Mouse (Mus musculus): ENCODE results near the gene Anks3. TPM values are rescaled to one million over a fixed set of nuclear protein-coding genes. Genes with fewer than 3 reads are reported as not detected.

Gene Anks3
- total RNA-seq, 2 experiments from 2014 or later = 67.3 to 68.3 TPM

DNA sequence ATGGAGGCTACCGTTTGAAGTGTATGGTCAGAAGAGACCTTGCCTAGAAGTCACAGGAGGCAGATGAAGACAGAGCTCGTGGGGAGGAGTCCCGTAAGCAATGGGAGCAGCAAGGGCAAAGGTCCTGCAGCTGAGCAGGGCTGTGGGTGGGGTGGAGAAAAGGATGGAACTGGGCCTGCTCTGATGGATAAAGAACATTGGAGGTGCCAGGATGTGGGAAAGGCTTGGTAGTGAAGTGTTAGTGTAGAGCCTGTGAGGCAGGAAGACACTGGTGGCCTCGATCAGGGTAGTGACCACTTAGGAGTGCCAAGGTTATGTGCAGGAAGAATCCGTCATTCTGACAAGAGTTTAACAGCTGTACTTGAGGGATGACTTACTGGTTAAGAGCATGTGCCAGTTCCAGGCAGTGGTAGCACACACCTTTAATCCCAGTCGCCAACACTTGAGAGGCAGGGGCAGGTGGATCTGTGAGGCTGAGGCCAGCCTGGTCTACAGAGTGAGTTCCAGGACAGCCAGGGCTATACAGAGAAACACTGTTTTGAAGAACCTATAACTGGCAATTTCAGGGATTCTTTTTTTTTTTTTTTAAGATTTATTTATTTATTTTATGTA lies 60.4 kb downstream of the Anks3 start:
- TF ChIP-seq CTCF (IDR thresholded peaks at IDR 0.05) = no peak
- no peak overlapping the region for H3K4me3 ChIP-seq
- no peak overlapping the region for H3K27ac ChIP-seq
- no peak for DNase-seq (ENCODE audit: extremely low spot score in 1 of 2, low spot score in 2 of 2)
- intact Hi-C loops (cut with DNase I) = no loop called here

DNA sequence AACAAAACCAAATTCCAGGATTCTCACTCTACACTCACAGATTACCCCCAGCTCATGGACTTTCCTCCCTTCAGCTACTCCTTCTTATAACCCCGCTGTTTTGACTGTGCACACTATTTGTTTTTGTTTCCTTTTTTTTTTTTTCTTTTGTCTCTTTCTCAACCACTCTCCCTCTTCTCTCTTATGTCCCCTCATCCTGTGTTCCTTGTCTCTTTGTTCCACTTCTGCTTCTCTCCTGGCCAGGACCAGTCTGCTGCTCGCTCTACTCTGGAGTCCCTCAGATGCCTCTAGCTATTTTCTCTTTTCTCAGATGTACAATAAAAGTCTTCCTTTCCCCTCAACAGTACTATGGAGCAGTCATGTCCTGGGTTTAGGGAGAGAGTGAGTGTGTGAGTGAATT lies 61.6 kb downstream of the Anks3 start:
- no peak overlapping the region for H3K27ac ChIP-seq
- H3K4me3 ChIP-seq = no peak overlapping the region
- intact Hi-C loops (cut with DNase I) = no loop called here
- TF ChIP-seq CTCF (IDR thresholded peaks at IDR 0.05) = no peak
- DNase-seq (ENCODE audit: extremely low spot score in 1 of 2, low spot score in 2 of 2) = no peak

DNA sequence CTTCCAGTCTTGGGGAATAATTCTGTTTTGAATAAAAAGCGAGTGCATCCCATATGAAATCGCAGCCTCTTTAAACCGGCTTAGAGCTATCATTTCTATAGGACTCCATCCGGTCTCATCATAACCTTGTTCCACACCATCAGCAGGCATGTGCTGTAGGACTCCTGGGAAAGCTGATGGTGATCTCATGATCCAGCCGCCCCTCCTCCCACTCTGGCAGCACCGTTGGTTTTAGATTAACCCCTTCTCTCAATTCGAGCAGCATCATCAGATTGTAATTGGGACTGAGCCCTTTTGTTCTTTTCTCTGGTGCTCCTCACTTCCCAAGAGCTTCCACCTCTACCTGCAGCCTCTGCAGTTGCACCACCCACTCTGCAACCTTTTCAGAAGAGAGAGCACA lies 62.8 kb downstream of the Anks3 start:
- H3K27ac ChIP-seq = no peak overlapping the region
- intact Hi-C loops (cut with DNase I) = no loop called here
- no peak overlapping the region for H3K4me3 ChIP-seq
- no peak for DNase-seq (ENCODE audit: extremely low spot score in 1 of 2, low spot score in 2 of 2)
- TF ChIP-seq CTCF (IDR thresholded peaks at IDR 0.05) = no peak

DNA sequence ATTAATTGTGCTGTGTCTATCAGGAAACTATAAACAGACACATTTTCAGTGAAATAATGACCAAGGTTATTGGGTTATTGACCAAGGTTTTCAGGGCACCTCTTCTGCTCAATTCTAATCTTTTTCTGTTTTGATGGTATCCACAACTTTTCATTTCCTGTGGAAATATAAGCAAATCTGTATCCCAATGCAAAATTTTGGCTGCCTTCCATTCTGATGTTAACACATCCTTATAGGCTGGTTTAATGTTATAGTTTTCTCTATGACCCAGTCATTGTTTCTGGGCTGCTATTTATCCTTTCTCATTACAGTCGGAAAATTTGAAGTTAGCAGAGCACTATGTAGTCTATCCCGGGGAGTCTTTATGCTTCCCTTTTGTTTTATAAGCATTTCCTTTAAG lies 64.3 kb downstream of the Anks3 start:
- TF ChIP-seq CTCF (IDR thresholded peaks at IDR 0.05) = no peak
- intact Hi-C loops (cut with DNase I) = no loop called here
- Histone ChIP-seq H3K4me3 (no peak overlapping the region), H3K27ac (no peak overlapping the region)
- no peak for DNase-seq (ENCODE audit: extremely low spot score in 1 of 2, low spot score in 2 of 2)

DNA sequence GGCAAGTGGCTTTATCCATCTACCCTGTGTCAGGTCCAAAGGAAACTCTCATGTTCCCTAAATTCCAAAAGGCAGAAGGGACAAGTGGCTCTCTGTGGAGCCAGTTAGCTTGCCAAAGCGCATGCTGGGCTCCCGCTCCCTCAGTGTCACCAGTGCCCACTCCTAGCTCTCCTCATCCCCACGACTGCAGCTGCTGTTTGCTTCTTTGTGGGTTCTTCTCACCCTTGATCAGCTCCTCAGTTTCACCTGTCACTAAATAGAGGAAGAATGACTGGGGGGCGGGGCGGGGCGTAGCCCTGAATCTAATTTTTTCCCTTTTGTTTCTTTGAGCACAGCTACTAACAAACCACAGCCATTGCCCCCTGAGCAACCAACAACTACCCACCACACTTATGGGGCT lies 65.1 kb downstream of the Anks3 start:
- no peak for DNase-seq (ENCODE audit: extremely low spot score in 1 of 2, low spot score in 2 of 2)
- Histone ChIP-seq H3K27ac (no peak overlapping the region), H3K4me3 (no peak overlapping the region)
- no peak for TF ChIP-seq CTCF (IDR thresholded peaks at IDR 0.05)
- intact Hi-C loops (cut with DNase I) = no loop called here

DNA sequence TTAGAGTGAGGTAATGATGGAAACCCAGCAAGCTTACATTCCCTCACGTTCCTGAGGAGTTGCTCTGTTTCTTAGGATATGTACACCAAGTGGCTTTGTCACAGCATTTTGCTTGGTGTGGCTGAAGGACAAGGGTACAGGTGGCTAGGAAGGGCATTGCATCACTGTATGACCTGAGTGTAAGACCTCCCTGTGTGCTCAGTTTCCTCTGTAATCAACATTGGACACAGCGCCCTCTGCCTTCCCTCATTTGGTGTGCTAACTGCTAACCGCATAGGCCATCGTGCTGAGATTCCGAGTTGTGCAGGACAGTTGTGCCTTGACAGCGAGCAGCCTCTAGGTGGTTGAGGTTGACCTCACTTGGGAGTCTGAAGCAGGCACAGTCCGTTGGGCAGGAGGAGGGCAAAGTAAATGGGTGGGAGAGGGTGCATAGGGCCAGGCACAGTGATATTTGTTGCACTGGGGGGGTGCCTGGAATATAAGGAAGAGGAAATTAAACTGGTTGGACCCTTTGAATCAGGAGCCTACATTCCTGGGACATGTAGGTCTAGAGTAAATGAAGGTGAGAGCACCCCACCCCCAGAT lies 66.8 kb downstream of the Anks3 start:
- DNase-seq (ENCODE audit: extremely low spot score in 1 of 2, low spot score in 2 of 2) = no peak
- Histone ChIP-seq H3K27ac (no peak overlapping the region), H3K4me3 (no peak overlapping the region)
- no peak for TF ChIP-seq CTCF (IDR thresholded peaks at IDR 0.05)
- intact Hi-C loops (cut with DNase I) = no loop called here

DNA sequence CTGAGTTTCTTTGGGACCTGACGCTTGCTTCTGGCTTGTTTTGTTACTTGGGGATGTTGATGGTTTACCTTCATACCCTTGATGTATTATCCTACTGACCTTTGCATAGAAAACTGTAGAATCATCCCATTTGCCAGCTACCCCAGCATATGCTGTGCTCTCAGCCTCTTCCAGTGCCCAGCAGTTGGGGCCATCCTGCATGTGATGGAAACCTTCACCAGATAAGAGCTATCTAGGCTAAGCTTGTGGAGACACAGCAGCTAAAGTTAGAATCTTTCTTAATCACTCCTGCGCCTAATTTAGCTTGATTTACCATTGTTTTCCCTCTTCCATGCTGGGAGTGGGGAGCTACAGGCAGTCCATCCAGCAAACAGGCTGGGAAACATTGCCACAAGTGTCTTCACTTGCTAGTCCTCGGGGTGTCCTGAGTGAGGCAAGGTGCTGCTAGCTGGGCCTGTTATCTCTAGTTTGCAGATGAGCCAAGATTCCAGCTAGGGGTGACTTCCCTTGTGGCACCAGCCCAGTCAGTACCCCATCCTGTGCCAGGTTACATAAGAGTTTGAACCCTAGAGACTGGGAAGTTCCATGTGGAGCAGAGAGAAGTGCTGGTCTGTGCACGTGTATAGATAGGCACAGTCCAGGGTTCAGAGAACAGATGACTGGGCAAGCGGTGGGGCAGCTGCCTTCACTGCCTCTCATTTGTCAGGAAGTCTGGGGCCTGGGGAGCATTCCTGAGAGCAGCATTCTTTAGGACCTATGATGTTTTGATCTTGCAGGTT lies 67.6 kb downstream of the Anks3 start:
- intact Hi-C loops (cut with DNase I) = no loop called here
- no peak for TF ChIP-seq CTCF (IDR thresholded peaks at IDR 0.05)
- H3K4me3 ChIP-seq = no peak overlapping the region
- H3K27ac ChIP-seq = peak overlapping the region; percentile 20; the same call in 1 of the 2 replicates
- no peak for DNase-seq (ENCODE audit: extremely low spot score in 1 of 2, low spot score in 2 of 2)

DNA sequence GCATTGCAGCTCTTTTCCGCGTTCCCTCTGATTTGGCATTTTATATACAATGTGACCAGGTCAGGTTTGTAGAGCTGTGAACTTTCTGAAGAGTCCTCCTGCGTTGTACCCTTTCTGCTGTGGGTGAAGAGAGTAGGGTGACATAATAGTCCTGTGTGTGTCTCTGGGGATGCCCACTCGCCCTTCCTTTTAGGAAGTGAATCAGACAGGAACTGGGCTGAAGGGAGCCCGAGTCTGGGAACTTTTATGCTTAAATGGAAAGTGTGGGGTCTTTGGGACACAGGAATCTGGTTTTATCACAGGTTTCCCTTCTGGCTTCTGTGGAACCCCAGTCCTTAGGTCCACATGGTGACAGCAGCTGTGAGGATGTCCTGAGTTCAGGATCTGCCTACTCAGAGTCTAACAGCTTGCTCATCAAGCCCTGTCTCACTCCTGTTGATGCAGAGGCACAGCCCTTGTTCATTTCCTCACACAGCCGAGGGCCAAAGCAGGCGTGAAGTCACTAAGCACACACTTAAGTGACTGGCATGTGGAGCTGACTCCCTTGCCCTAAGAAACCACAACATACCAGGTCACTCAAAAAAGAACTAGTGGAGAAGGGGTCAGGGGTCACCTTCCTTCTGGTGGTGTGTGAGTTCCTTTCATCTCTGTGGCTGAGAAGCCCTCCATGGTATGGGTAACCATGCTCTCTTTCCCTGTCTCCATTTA lies 69.7 kb downstream of the Anks3 start:
- intact Hi-C loops (cut with DNase I) = no loop called here
- no peak for TF ChIP-seq CTCF (IDR thresholded peaks at IDR 0.05)
- peak overlapping the region; percentile 28; the same call in 1 of the 2 replicates for H3K27ac ChIP-seq
- no peak for DNase-seq (ENCODE audit: extremely low spot score in 1 of 2, low spot score in 2 of 2)
- H3K4me3 ChIP-seq = no peak overlapping the region

DNA sequence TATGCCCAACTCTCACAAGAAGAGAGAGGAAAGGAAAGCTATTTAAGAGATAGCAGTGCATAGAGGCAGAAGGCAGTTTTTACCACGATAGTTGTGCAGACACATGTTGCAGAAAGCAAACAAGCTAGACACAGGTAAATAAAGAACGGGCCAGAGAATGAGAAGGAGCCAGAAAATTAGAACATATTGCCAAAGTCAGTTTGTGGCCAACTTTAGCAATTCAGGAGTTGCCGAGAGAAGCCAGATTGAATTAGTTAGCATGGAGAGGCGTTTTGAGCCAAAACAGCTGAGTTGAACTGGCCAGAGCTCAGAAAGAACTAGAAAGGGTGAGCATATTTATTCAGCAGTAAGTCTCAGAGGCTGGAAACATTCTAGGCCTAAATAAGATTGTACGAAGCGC lies 71.8 kb downstream of the Anks3 start:
- no peak for DNase-seq (ENCODE audit: extremely low spot score in 1 of 2, low spot score in 2 of 2)
- Histone ChIP-seq H3K4me3 (no peak overlapping the region), H3K27ac (no peak overlapping the region; the same call in 1 of the 2 replicates)
- intact Hi-C loops (cut with DNase I) = no loop called here
- no peak for TF ChIP-seq CTCF (IDR thresholded peaks at IDR 0.05)

Other genes starting within 250 kb of the Anks3 start
- 10 to 100 TPM in 1 of 2 experiments, 1 to 10 TPM in 1; 9.7 to 10.8 TPM for gene Nmral1, start 244.8 kb downstream of the Anks3 start, total RNA-seq (2021)
- gene Hmox2, start 237.8 kb downstream of the Anks3 start, total RNA-seq (2021) = 10 to 100 TPM; 76.1 to 79.1 TPM
- 100 to 1,000 TPM; 189 to 204 TPM for gene Cdip1, start 173.9 kb downstream of the Anks3 start, total RNA-seq (2021)
- gene 4930562C15Rik, start 128.8 kb downstream of the Anks3 start, total RNA-seq (2021) = not detected
- 10 to 100 TPM; 91.8 to 93.7 TPM for gene Ubald1, start 83.9 kb downstream of the Anks3 start, total RNA-seq (2021)
- gene Mgrn1, start 78.0 kb downstream of the Anks3 start, total RNA-seq (2021) = 100 to 1,000 TPM; 208 to 211 TPM
- 10 to 100 TPM; 70.1 to 71.4 TPM for gene Nudt16l1, start 25.4 kb downstream of the Anks3 start, total RNA-seq (2021)
- gene Sept12, start 33.6 kb upstream of the Anks3 start, total RNA-seq (2021) = not detected
- not detected for gene Smim22, start 43.1 kb upstream of the Anks3 start, total RNA-seq (2021)
- gene Rogdi, start 49.3 kb upstream of the Anks3 start, total RNA-seq (2021) = 100 to 1,000 TPM; 209 to 213 TPM
- gene Glyr1, start 85.7 kb upstream of the Anks3 start, total RNA-seq (2021) = 100 to 1,000 TPM; 139 to 146 TPM
- 10 to 100 TPM; 44.1 to 45.3 TPM for gene Ubn1, start 85.9 kb upstream of the Anks3 start, total RNA-seq (2021)
- 1 to 10 TPM in 1 of 2 experiments, under 1 TPM in 1; 1.00 to 1.4 TPM for gene Ppl, start 168.2 kb upstream of the Anks3 start, total RNA-seq (2021)
- gene Sec14l5, start 182.9 kb upstream of the Anks3 start, total RNA-seq (2021) = 1 to 10 TPM; 4.8 to 5.0 TPM
- gene Nagpa, start 239.8 kb upstream of the Anks3 start, total RNA-seq (2021) = 10 to 100 TPM; 12.6 to 14.5 TPM

All from left cerebral cortex, adult 2 months (tissue).